Mouse (Mus musculus): Measurements from ENCODE around the gene Pjvk. TPM values are rescaled to one million over a fixed set of nuclear protein-coding genes. Genes with fewer than 3 reads are reported as not detected.

Gene Pjvk
- total and polyA plus RNA-seq, 2 experiments from 2014 or later, result 1.3 TPM; not detected in 1

DNA sequence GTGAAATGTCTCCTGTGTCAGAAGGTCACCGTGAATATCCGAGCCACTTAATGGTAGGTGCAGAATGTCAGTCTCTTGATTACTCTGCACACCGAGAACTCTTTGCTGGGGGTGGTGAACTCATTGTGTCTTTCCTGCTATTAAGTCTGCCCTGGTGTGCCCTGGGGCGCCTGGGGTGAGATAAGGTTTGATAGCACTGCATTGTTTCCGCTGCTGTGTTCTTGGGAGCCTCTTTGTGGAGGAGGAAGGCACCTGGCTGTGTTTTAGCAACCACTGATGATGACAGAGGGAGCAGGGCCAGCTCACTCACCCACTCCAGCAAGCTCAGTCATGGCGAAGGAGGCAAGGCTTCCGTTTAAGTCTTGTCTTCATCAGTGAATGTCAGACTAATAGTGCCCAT is 39.9 kb downstream of the Pjvk start:
- Histone ChIP-seq H3K27me3 (ENCODE audit: insufficient read depth, low read length) (no peaks in the 10 kb centered on the region), H3K9ac (replicated peaks; ENCODE audit: low read length, poor library complexity, severe bottlenecking) (no peak overlapping the region), H3K36me3 (ENCODE audit: insufficient read depth, low read length) (peaks cover 57% of the 10 kb centered on the region), H3K9me3 (ENCODE audit: low read length) (no peaks in the 10 kb centered on the region), H3K27ac (ENCODE audit: low read depth, low read length) (no peak overlapping the region), H3K4me2 (ENCODE audit: low read depth, low read length, poor library complexity, severe bottlenecking) (no peak overlapping the region), H3K4me3 (ENCODE audit: low read depth, low read length) (no peak overlapping the region), H3K4me1 (ENCODE audit: insufficient read depth, low read length) (no peaks in the 10 kb centered on the region)
- TF ChIP-seq CTCF (IDR thresholded peaks at IDR 0.05), result no peak
- 83% methylated on average over 7 of the region's 7 CpGs for WGBS
- ATAC-seq (ENCODE audit: low FRiP score) (no peak), DNase-seq (ENCODE audit: low spot score) (no peak)

DNA sequence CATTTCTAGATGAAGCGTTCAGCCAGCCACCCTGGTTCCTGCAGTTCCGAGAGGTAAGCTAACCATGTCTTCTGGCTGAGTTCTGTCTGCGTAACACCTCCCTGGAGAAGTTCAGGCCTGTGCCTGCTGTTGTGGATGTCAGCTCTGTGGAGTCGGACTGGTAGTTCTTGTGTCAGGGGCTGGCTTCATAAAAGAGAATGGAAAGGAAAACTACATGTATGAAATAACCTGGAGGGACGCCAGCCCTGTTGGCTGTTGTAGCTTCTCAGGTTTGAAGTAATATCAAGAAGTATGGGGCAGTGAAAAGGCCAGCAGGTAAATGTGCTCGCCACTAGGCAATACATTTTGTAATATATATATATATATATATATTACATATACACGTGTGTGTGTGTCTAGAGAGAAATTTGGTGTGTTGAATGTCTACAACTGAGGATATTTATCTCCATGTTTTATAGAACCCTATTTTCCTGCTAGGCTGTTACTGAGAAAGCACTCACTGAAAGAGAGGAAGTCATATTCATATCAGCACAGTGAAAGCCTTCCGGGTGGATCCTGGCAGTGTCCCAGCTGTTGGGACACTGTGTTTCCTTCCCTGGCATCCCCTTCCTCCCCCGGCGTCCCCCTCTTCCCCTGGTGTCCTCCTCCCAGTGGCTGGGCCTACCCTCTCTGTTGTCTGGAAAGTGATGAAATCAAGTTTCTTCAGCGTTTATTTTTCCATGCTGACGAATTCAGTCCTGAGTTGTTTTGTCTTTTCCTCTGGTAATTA is 42.3 kb downstream of the Pjvk start:
- H3K27ac ChIP-seq (ENCODE audit: low read depth, low read length), result no peak overlapping the region
- peaks cover 66% of the 10 kb centered on the region for H3K36me3 ChIP-seq (ENCODE audit: insufficient read depth, low read length)
- H3K9ac ChIP-seq (replicated peaks; ENCODE audit: low read length, poor library complexity, severe bottlenecking), result no peak overlapping the region
- ATAC-seq (ENCODE audit: low FRiP score) (no peak), DNase-seq (ENCODE audit: low spot score) (no peak)
- TF ChIP-seq CTCF (IDR thresholded peaks at IDR 0.05), result no peak
- H3K27me3 ChIP-seq (ENCODE audit: insufficient read depth, low read length), result no peaks in the 10 kb centered on the region
- H3K4me2 ChIP-seq (ENCODE audit: low read depth, low read length, poor library complexity, severe bottlenecking), result no peak overlapping the region
- 94% methylated on average over 12 of the region's 12 CpGs for WGBS
- H3K9me3 ChIP-seq (ENCODE audit: low read length), result no peaks in the 10 kb centered on the region
- H3K4me3 ChIP-seq (ENCODE audit: low read depth, low read length), result no peak overlapping the region
- H3K4me1 ChIP-seq (ENCODE audit: insufficient read depth, low read length), result no peaks in the 10 kb centered on the region

DNA sequence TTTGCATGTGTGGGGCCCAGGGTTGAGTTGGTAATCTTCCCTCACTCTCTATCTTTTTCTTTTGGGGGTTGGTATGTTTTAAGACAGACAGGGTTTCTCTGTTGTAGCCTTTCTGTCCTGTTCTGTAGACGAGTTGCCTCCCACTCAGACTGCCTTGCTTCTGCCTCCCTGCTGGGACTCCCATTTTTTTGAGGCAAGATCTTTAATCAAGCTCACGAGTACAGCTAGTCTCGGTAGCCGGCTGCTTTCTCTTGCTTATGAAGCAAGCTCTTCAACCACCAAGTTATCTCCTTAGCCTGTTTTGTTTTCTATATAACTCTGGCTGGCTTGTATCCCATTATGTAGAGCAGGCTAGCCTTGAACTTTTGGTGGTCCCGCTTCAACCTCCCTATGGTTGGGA is 45.5 kb downstream of the Pjvk start:
- Histone ChIP-seq H3K36me3 (ENCODE audit: insufficient read depth, low read length) (peaks cover 39% of the 10 kb centered on the region), H3K4me2 (ENCODE audit: low read depth, low read length, poor library complexity, severe bottlenecking) (no peak overlapping the region), H3K9ac (replicated peaks; ENCODE audit: low read length, poor library complexity, severe bottlenecking) (no peak overlapping the region), H3K9me3 (ENCODE audit: low read length) (no peaks in the 10 kb centered on the region), H3K27me3 (ENCODE audit: insufficient read depth, low read length) (no peaks in the 10 kb centered on the region), H3K4me1 (ENCODE audit: insufficient read depth, low read length) (no peaks in the 10 kb centered on the region), H3K27ac (ENCODE audit: low read depth, low read length) (no peak overlapping the region), H3K4me3 (ENCODE audit: low read depth, low read length) (no peak overlapping the region)
- TF ChIP-seq CTCF (IDR thresholded peaks at IDR 0.05), result no peak
- WGBS, result 87% methylated on average over 5 of the region's 5 CpGs
- DNase-seq (ENCODE audit: low spot score) (no peak), ATAC-seq (ENCODE audit: low FRiP score) (no peak)

DNA sequence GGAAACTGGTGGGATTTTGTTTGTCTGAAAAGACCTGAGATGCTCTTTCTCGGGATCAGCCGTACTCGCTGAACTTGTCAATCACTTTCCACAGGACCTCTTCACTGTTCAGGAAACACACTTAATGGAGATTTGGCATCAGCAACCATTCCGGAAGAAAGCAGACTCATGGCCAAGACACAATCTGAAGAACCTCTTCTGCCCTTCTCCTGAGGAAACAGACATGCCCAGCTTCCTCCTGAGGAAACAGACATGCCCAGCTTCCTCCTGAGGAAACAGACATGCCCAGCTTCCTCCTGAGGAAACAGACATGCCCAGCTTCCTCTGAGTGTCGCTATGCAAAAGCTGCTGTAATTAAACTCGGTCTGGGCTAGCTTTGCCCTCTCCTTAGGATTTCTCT is 47.0 kb downstream of the Pjvk start:
- Histone ChIP-seq H3K27me3 (ENCODE audit: insufficient read depth, low read length) (no peaks in the 10 kb centered on the region), H3K36me3 (ENCODE audit: insufficient read depth, low read length) (peaks cover 35% of the 10 kb centered on the region), H3K4me2 (ENCODE audit: low read depth, low read length, poor library complexity, severe bottlenecking) (no peak overlapping the region), H3K27ac (ENCODE audit: low read depth, low read length) (no peak overlapping the region), H3K4me1 (ENCODE audit: insufficient read depth, low read length) (no peaks in the 10 kb centered on the region), H3K4me3 (ENCODE audit: low read depth, low read length) (no peak overlapping the region), H3K9me3 (ENCODE audit: low read length) (no peaks in the 10 kb centered on the region), H3K9ac (replicated peaks; ENCODE audit: low read length, poor library complexity, severe bottlenecking) (no peak overlapping the region)
- no peak for TF ChIP-seq CTCF (IDR thresholded peaks at IDR 0.05)
- DNase-seq (ENCODE audit: low spot score) (no peak), ATAC-seq (ENCODE audit: low FRiP score) (no peak)
- WGBS, result 85% methylated on average over 6 of the region's 6 CpGs

DNA sequence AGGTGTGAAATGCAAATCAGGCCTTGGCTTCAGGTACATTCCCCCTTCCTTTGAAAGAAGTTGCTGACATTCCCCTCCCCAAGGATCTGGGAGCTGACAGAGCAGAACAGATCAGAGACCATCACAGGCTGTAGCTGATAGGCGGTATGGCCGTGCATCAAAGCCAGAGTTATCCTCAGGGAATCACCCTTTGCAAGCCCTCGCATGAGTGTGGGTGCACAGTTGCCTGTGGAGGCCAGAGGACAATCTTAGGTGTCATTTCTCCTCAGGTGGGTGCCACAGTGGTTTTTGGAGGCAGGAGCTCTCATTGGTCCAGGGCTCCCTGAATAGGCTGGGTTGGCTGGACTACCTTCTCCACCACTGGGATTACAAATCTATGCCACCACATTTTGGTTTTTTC is 53.9 kb downstream of the Pjvk start:
- H3K4me3 ChIP-seq (ENCODE audit: low read depth, low read length), result no peak overlapping the region
- WGBS, result 96% methylated on average over 3 of the region's 3 CpGs
- DNase-seq (ENCODE audit: low spot score) (no peak), ATAC-seq (ENCODE audit: low FRiP score) (no peak)
- no peak overlapping the region for H3K4me2 ChIP-seq (ENCODE audit: low read depth, low read length, poor library complexity, severe bottlenecking)
- no peak overlapping the region for H3K27ac ChIP-seq (ENCODE audit: low read depth, low read length)
- H3K36me3 ChIP-seq (ENCODE audit: insufficient read depth, low read length), result no peaks in the 10 kb centered on the region; the same call in 1 of the 2 replicates
- no peak for TF ChIP-seq CTCF (IDR thresholded peaks at IDR 0.05)
- H3K9ac ChIP-seq (replicated peaks; ENCODE audit: low read length, poor library complexity, severe bottlenecking), result no peak overlapping the region
- no peaks in the 10 kb centered on the region for H3K27me3 ChIP-seq (ENCODE audit: insufficient read depth, low read length)
- H3K9me3 ChIP-seq (ENCODE audit: low read length), result no peaks in the 10 kb centered on the region
- H3K4me1 ChIP-seq (ENCODE audit: insufficient read depth, low read length), result no peaks in the 10 kb centered on the region

DNA sequence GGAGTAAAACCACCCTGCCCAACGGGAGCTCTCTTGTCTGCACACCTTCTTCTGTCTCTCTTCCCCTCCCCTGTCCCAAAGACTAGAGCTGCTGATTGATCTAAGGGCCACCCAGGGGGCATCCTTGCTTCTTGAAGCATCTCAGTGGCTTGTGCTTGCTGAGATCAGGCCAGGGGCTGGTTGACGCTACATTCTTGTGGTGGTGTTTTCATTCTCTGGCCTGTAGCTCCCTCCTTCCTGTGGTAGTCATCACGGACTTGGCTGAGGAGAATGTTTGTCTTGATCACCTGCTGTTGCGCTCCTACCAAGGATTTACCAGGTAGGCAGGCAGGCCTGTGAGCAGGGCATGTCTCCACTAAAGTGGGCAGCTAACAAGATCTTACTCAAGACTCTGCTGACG is 54.5 kb downstream of the Pjvk start:
- Histone ChIP-seq H3K27ac (ENCODE audit: low read depth, low read length) (no peak overlapping the region), H3K4me2 (ENCODE audit: low read depth, low read length, poor library complexity, severe bottlenecking) (no peak overlapping the region), H3K9me3 (ENCODE audit: low read length) (no peaks in the 10 kb centered on the region), H3K4me3 (ENCODE audit: low read depth, low read length) (no peak overlapping the region), H3K36me3 (ENCODE audit: insufficient read depth, low read length) (no peaks in the 10 kb centered on the region), H3K9ac (replicated peaks; ENCODE audit: low read length, poor library complexity, severe bottlenecking) (no peak overlapping the region), H3K27me3 (ENCODE audit: insufficient read depth, low read length) (no peaks in the 10 kb centered on the region), H3K4me1 (ENCODE audit: insufficient read depth, low read length) (no peaks in the 10 kb centered on the region)
- no peak for TF ChIP-seq CTCF (IDR thresholded peaks at IDR 0.05)
- DNase-seq (ENCODE audit: low spot score), result no peak
- WGBS, result 88% methylated on average over 5 of the region's 5 CpGs
- no peak for ATAC-seq (ENCODE audit: low FRiP score)
